Mouse (Mus musculus) gastrocnemius, postnatal 14 days (tissue): ENCODE results near the gene Tnfaip8l2. TPM values are rescaled to one million over a fixed set of nuclear protein-coding genes. Genes with fewer than 3 reads are reported as not detected.
"Not testable (repeated sequence)": the region's sequence is repeated elsewhere in the genome, so short reads cannot be mapped to it uniquely, and the experiment has no call there.

Experiments
- DNase-seq: peaks from one replicate; pipeline ENCODE4 v3.0.0; 2021; ENCODE audit warnings: mixed read lengths
- intact Hi-C: fragments of 180-260 bp; cut with DNase I; formaldehyde crosslinking; loops from one replicate; pipeline ENCODE4 v1.15.1; 2025; ENCODE audit warnings: low total_unique reads
- microRNA-seq, 2 experiments: library from miRNA; unstranded; fragments of <30 nt; microRNA quantifications; one replicate each; pipeline ENCODE4 v1.2.0; 2021
- total RNA-seq, 2 experiments: library from RNA; stranded (reverse); gene quantifications; 2 replicates each; pipeline ENCODE4 v1.2.3; 2021

Tnfaip8l2 gene
- total RNA-seq, 2 experiments from 2014 or later: 0.82 to 0.92 TPM

DNA sequence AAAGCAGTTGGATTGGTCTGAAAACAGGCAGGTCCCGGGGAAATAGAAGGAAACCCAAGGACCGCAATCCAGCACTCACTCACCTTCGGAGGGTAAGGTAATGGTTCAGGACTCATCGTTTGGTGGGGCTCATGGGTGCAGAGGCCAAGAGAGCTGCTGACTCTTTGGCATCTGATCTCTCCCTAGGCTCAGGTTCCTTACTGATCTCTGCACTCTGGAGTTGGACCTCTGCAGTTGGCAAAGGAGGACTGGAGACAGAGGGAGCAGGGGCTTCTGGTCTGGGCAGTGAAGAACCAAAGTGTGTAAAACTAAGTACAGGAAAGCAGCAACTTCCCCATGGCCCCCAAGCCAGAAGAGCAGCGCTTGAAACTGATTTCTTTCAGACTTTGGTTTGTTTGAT is 12.1 kb downstream of the Tnfaip8l2 start:
- no peak for DNase-seq
- intact Hi-C loops: no loop called here

DNA sequence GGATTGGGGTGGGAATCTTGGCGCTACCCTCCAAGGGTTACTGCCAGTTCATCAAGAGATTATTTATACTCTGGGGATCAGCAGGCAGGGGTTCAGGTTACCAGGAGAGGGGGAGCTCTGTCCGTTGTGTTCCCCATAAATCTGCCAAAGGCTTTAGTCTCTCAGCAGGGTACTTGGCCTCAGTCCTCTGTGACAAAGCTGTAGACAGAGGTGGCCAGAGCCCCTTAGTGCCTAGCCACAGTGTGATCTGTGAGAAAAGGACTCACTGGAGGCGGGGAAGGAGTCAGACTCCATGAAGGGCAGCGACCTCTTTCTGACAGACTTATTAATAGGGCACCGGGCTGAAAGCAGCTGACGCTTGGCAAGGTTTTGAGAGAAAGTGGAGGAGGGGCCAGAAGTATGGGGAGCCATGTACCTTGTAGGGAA is 12.9 kb downstream of the Tnfaip8l2 start:
- intact Hi-C loops: no loop called here
- DNase-seq: peak; percentile 58

DNA sequence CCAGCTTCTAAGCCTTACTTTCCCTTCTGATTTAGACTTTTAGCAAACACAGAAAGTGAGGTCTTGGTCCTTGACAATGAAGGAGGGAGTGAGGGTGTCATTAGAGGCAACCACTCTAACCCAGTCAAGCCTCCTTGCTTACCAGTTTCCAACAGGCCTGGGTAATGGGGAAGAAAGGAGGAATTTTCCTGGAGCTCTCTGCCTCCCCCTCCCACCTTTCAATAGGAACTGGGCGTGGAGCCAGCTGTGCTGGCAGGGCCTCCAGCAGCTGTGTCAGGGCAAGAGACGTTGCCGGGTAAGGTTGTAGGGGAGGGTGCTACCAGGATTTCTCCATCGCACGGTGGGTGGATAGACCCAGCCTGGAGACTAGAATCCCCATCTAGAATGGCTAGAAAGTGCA is 17.2 kb downstream of the Tnfaip8l2 start:
- DNase-seq: peak; percentile 81
- intact Hi-C loops: no loop called here

DNA sequence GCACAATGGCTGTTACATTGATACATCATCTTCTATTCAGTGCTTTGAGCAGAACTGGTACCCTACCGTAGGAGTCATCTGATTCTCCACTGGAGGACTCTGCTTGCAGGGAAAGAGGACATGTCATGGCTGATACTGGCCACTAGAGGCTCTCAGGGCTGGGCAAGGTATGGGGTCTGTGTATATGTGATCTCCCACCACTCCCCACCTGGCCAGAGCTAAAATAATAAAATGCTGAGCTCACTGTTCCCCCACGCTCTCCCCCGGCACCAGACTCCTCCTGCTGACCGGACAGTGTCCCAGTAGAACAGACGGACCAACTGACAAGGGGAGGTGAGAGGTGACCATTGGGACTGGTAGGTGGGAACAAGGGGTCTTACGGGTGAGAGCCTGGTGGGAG is 17.9 kb downstream of the Tnfaip8l2 start, which contains the start of gene Tmod4:
TSS of gene Tmod4 (plus strand) at position 231 of the 400 bp plus-strand sequence.
- intact Hi-C loops: no loop called here
- peak; percentile 59 for DNase-seq

DNA sequence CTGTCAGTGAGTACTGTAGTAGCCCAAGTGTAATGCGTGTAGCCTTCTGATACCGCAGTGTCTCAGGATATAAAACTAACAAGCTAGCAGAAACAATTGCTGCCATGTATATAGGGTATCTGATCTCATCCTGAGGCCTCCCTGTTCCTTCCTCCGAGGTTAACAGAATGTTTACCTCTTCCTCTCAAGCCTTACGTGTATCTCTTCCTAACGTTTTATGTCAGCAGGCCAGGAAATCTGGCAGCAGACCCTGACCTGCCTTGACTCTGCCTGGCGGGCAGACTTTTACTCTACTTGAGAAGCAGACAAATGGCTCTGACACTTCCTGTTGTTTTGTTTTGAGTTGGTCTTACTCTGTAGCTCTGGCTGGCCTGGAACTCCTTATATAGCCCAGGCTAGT is 20.6 kb downstream of the Tnfaip8l2 start:
- intact Hi-C loops: no loop called here
- no peak for DNase-seq

DNA sequence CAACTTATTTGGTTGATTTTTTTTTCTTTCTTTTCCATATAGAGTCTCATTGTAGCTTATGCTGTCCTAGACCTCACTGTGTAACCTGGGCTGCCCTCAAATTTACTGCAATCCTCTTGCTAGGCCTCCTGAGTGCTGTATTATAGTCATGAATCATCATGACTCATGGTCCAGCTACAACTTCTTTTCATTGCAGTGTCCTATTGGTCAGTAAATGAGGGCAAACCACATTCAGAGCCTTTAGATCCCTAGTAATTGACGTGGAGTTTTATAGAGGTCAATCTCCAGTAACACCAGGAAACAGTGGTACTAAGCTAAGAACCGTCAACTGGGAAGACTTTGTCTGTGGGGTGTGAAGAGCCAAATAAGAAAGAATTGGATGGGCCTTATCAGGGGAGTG is 24.4 kb downstream of the Tnfaip8l2 start:
- DNase-seq: no peak
- intact Hi-C loops: no loop called here

DNA sequence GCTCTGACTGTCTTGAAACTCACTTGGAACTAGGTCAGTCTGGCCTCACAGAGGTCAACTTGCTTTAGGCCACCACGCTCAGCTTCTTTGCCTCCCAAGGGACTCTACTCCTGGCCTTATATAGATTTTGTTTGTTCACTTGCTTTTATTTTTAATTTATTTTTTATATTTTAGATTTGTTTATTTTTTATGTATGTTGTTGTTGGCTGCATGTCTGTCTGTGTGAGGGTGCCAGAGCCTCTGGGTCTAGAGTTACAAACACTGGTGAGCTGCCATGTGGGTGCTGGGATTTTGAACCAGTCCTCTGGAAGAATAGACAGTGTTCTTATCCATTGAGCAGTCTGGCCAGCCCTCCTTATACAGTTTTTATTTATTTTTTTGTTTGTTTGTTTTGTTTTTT is 29.4 kb downstream of the Tnfaip8l2 start:
- intact Hi-C loops: no loop called here

DNA sequence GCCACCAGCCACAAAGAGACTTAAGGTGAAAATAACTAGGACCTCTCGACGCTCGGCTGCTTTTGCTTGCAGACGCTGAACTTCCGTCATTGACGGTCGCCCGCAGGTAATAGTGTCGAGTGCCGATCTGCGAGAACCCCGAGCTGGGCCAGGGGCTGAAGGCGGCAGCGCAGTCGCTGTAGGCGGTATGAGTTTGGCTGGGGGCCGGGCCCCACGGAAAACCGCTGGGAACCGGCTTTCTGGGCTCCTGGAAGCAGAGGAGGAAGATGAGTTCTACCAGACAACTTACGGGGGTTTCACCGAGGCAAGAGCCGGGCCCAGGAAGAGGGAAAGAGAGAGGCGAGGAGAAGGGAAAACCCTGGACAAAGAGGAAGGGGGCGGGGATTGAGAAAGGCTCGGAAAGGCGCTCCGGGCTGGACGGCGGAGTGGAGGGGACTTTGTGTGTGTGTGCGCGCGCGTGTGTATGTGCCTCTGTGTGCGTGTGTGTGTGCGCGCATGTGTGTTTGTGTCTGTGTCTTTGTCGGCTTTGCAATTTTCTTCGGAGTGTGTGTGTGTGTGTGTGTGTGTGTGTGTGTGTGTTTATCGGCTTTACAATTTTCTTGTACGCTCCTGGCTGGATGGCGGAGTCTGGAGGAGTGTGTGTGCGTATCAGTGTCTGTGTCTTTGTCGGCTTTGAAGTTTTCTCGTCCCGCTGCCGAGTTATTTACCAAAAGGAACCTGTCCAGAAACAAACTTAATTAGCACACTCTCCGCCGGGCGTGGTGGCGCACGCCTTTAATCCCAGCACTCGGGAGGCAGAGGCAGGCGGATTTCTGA is 31.0 kb downstream of the Tnfaip8l2 start, which contains the start of gene Vps72:
TSS of gene Vps72 (plus strand) at position 112 of the 816 bp plus-strand sequence.
- peak; percentile 90 for DNase-seq
- intact Hi-C loops: no loop called here

More for the DNA sequence above, 29.4 kb downstream of the Tnfaip8l2 start:
- no peak for DNase-seq

DNA sequence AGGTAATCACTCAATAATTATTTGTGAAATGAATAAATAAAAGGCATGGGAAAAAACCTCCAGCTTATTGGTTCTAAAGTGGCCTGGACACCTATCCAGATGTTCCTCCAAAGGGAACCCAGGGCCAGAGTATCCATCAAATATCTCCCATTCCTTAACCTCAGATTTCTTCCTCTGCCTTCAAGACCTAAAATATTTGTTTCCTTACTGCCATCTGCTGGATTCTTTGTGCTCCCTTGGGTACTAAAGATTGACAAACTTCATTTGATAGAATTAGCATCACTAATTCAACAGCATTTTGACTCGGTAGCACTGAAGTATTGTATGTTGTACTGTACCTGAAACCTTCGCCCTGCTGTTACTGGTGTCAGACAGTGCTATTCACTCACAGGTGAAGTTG is 34.3 kb downstream of the Tnfaip8l2 start:
- intact Hi-C loops: no loop called here
- no peak for DNase-seq

DNA sequence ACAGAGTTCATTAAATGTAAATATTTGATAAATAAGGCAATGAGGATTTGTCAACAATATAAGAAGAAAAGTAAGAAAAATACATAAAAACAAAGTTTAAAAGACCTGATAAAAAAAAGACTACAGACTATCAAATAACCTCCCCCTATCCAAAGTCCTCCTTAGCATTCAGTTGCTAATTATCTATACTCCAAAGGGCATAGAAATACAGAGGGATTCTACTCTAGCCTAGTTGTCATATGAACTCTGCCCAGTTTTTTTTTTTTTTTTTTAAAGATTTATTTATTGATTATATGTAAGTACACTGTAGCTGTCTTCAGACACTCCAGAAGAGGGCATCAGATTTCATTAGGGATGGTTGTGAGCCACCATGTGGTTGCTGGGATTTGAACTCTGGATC is 34.9 kb downstream of the Tnfaip8l2 start:
- DNase-seq, intact Hi-C loops: not testable (repeated sequence)

DNA sequence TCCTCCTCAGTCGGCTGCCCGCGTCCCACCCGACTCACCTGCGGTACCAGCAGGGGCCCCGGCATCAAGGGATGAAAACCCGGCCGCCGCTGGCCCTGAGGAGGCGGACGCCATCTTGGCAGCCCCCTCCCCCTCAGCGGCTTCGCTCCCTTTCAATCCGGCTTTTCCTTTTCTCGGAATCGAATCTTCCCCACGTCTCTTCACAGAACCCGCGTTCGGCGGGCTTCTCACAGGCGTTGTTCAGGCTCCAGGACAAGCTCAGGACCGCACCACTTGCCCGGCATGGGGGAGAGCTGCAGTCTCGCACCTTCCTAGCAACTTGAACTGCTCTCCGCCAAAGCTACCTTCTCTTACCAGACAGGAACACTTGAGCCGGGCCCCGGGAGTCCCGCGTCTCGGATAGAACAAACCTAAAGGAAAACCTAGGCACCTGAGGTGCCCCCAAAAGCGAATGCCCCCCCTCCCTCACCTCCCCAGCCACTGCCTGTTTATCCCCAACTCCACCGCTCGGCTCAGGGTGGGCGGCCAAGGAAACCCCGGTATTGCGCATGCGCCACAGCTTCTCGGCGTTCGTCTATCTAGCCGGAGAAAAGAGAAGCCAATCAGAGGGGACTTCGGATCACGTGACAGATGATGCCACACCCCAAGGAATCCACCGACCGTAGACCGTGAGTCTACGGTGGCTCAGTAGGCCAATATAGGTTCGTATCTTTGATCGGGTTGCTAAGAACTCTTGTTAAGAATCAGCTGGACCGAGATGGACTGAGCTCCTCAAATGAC is 35.6 kb downstream of the Tnfaip8l2 start, which contains the start of gene Pip5k1a:
TSS of gene Pip5k1a (minus strand) at position 593 of the 780 bp plus-strand sequence.
- intact Hi-C loops: no loop called here
- DNase-seq: peak; percentile 97

DNA sequence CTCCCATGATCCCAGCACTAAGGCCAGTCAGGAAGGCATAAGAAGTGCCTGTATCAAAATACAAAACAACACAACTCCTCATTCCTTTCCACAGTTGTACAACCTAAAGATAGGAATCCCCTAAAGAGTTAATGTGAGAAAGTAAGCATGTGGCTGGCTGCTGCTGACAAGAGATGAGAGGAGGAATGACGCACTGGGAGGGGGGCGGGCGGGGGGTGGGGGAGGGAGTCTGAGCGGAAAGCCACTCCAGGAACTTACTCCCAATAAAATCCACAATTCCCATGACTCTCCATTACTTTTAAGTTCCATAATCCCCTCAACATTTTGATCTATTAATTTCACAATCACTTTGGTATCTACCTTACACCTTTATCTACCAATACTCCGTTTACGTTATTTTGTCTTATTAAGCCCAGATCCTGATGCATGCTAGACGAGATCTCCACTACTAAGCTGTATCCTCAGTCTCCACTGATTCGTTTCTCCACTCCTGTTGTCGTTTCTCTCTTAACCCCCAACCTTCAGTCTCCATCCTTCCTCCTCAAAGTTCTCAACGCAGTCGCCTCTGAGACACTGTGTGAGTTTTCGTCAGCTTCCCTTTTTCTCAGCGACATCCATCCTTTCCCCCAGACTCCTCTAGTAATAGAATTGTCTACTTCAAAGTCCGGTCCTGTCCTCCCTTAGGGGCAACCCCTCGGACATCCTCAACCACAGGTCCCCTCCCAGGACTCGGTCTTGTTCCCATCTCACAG is 36.4 kb downstream of the Tnfaip8l2 start:
- intact Hi-C loops: no loop called here

DNA sequence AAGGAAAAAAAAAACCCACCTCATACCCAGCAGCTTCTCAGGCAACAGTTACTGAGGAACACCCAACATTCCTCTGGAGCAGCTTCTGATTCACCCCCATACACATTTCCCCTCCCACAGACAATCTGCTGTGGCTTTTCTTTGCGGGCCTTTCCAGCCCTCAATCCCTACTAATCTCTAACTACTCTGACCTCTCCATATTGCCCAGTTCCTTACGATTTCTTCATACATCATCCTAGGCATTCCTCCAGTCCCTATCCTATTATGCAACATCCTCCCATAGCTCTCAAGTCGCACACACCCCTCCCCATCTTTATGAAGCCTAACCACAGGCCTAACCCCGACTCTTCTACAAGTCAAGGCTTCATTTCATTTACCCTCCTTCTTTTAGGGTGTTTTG is 37.0 kb downstream of the Tnfaip8l2 start:
- DNase-seq: no peak
- intact Hi-C loops: no loop called here

More for the DNA sequence above, 36.4 kb downstream of the Tnfaip8l2 start:
- DNase-seq: no peak

DNA sequence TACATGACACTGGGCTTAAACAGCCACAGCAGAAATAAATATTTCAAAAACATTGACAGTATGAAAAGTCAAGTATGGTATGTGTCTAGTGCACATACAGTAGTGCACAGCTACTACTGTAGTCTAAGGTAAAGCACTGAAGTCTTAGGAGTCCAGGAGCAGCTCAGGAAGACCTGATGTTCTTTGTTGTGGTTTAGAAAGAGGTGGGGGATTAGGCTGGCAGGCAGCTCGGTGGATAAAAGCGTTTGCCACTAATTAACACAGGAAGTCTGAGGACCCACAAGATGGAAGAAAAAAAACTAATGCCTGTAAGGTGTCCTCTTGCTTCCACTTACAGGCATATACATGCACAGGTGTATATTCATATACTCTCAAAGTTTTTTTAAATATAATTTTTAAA is 41.3 kb downstream of the Tnfaip8l2 start:
- no peak for DNase-seq
- intact Hi-C loops: no loop called here

Small RNA genes within 50 kb of the gene (microRNA-seq; reads per million reads assigned to microRNA genes)
- gene Mir8099-1: 0 reads per million in 2 experiments

Other genes starting within 250 kb of the Tnfaip8l2 start
- 1 to 10 TPM; 8.9 to 9.5 TPM for gene Selenbp1, start 209.3 kb downstream of the Tnfaip8l2 start, total RNA-seq
- gene Rfx5, start 188.3 kb downstream of the Tnfaip8l2 start, total RNA-seq: 1 to 10 TPM; 5.8 to 7.2 TPM
- 10 to 100 TPM; 23.5 to 24.1 TPM for gene Pi4kb, start 167.6 kb downstream of the Tnfaip8l2 start, total RNA-seq
- gene Zfp687, start 126.9 kb downstream of the Tnfaip8l2 start, total RNA-seq: 10 to 100 TPM; 12.4 to 13.8 TPM
- 100 to 1,000 TPM; 155 to 162 TPM for gene Psmd4, start 99.7 kb downstream of the Tnfaip8l2 start, total RNA-seq
- gene Pip5k1a, start 35.4 kb downstream of the Tnfaip8l2 start, total RNA-seq: 10 to 100 TPM; 17.4 to 18.9 TPM
- gene Vps72, start 31.3 kb downstream of the Tnfaip8l2 start, total RNA-seq: 10 to 100 TPM; 29.6 to 41.0 TPM
- 100 to 1,000 TPM; 511 to 517 TPM for gene Tmod4, start 17.9 kb downstream of the Tnfaip8l2 start, total RNA-seq
- gene Scnm1, start 8.3 kb downstream of the Tnfaip8l2 start, total RNA-seq: 10 to 100 TPM; 31.8 to 40.5 TPM
- 1 to 10 TPM; 7.4 to 8.4 TPM for gene Lysmd1, start 8.3 kb downstream of the Tnfaip8l2 start, total RNA-seq
- 100 to 1,000 TPM in 1 of 2 experiments, 10 to 100 TPM in 1; 97.1 to 106 TPM for gene Sema6c, start 18.1 kb upstream of the Tnfaip8l2 start, total RNA-seq
- 1 to 10 TPM; 7.3 to 8.1 TPM for gene Gabpb2, start 75.6 kb upstream of the Tnfaip8l2 start, total RNA-seq
- 10 to 100 TPM; 18.8 to 24.5 TPM for gene Cdc42se1, start 86.4 kb upstream of the Tnfaip8l2 start, total RNA-seq
- gene Mllt11, start 89.8 kb upstream of the Tnfaip8l2 start, total RNA-seq: 10 to 100 TPM; 41.2 to 43.5 TPM
- gene Gm128, start 99.2 kb upstream of the Tnfaip8l2 start, total RNA-seq: under 1 TPM in 1 of 2 experiments, not detected in 1; 0.16 TPM
- gene Bnipl, start 108.8 kb upstream of the Tnfaip8l2 start, total RNA-seq: not detected
- gene Mindy1, start 139.0 kb upstream of the Tnfaip8l2 start, total RNA-seq: 10 to 100 TPM; 19.6 to 22.5 TPM
- 10 to 100 TPM; 35.3 to 35.6 TPM for gene Prune1, start 139.7 kb upstream of the Tnfaip8l2 start, total RNA-seq
- gene Anxa9, start 164.8 kb upstream of the Tnfaip8l2 start, total RNA-seq: under 1 TPM; 0.18 to 0.27 TPM
- gene Cers2, start 172.4 kb upstream of the Tnfaip8l2 start, total RNA-seq: 10 to 100 TPM; 27.8 to 33.2 TPM
- 10 to 100 TPM; 10.4 to 12.8 TPM for gene Setdb1, start 214.8 kb upstream of the Tnfaip8l2 start, total RNA-seq